Mouse (Mus musculus) liver, adult 2 months (tissue): ENCODE measurements around the gene Ect2l. TPM values are rescaled to one million over a fixed set of nuclear protein-coding genes. Genes with fewer than 3 reads are reported as not detected.

Experiments used
- DNase-seq: peaks from one replicate; pipeline ENCODE4 v3.0.0-alpha.2; 2011; ENCODE audit warnings: low read depth, low spot score; ENCODE audit errors: extremely low read depth
- H3K27ac ChIP-seq: fragments of 200-500 bp; replicated peaks from 2 replicates; pipeline ENCODE4 v1.5.1; 2012; ENCODE audit warnings: low read depth, mild to moderate bottlenecking, control low read depth, inconsistent platforms, low read length; ENCODE audit not compliant: insufficient read depth
- H3K27me3 ChIP-seq: fragments of 200-500 bp; 2 replicates; pipeline ENCODE4 v1.6.1; 2012; ENCODE audit warnings: mild to moderate bottlenecking, moderate library complexity, low read length, inconsistent platforms; ENCODE audit not compliant: control insufficient read depth, insufficient read depth
- H3K36me3 ChIP-seq: fragments of 200-500 bp; 2 replicates; pipeline ENCODE4 v1.6.1; 2012; ENCODE audit warnings: low read length, inconsistent platforms; ENCODE audit not compliant: control insufficient read depth, insufficient read depth
- H3K4me1 ChIP-seq: fragments of 200-500 bp; 2 replicates; pipeline ENCODE4 v1.6.1; 2011; ENCODE audit warnings: low read length; ENCODE audit not compliant: control insufficient read depth, insufficient read depth
- H3K4me3 ChIP-seq: fragments of 200-500 bp; 2 replicates; pipeline ENCODE4 v1.5.1; 2011; ENCODE audit warnings: low read depth, mild to moderate bottlenecking, control low read depth, low read length, moderate library complexity; ENCODE audit not compliant: insufficient read depth
- H3K79me2 ChIP-seq: fragments of 200-500 bp; 2 replicates; pipeline ENCODE4 v1.6.1; 2012; ENCODE audit warnings: inconsistent platforms, mild to moderate bottlenecking, low read length, moderate library complexity; ENCODE audit not compliant: control insufficient read depth, insufficient read depth
- H3K9ac ChIP-seq: fragments of 200-500 bp; 2 replicates; pipeline ENCODE4 v1.6.1; 2012; ENCODE audit warnings: low read depth, mild to moderate bottlenecking, control low read depth, inconsistent platforms, low read length
- CTCF ChIP-seq: fragments of 200-500 bp; IDR thresholded peaks from 2 replicates; pipeline ENCODE4 v1.5.1; 2011; ENCODE audit warnings: low read depth, low read length, control low read depth
- POLR2A ChIP-seq: fragments of 200-500 bp; IDR thresholded peaks from 2 replicates; pipeline ENCODE4 v1.6.1; 2011; ENCODE audit warnings: low read length, control low read depth; ENCODE audit not compliant: insufficient read depth; ENCODE audit errors: extremely low read depth
- WGBS: fragments of 180-500 bp; shearing (Covaris S2); methylation state at CpG from one replicate; pipeline ENCODE4 v1.1.7; 2018; 5-methylcytosine and 5-hydroxymethylcytosine counted together
- polyA plus RNA-seq: library from polyadenylated mRNA; depleted of rRNA; stranded (reverse); fragments of >200 nt; gene quantifications from 2 replicates; pipeline ENCODE4 v1.2.3, GENCODE M21; 2012
- total RNA-seq: library from RNA; depleted of rRNA; stranded (reverse); fragments of >200 nt; gene quantifications from 2 replicates; pipeline ENCODE4 v1.2.3, GENCODE M21; 2014

The Ect2l gene
- total and polyA plus RNA-seq, 2 experiments = not detected

- 70% methylated on average over 6 of the region's 6 CpGs for WGBS
- no peak overlapping the region for H3K9ac ChIP-seq
- no peaks in the 10 kb centered on the region for H3K36me3 ChIP-seq
- DNase-seq = no peak
- H3K79me2 ChIP-seq = no peaks in the 10 kb centered on the region
- no peaks in the 10 kb centered on the region for H3K4me1 ChIP-seq
- H3K4me3 ChIP-seq = no peak overlapping the region
- H3K27ac ChIP-seq = no peak overlapping the region
- no peaks in the 10 kb centered on the region for H3K27me3 ChIP-seq
- TF ChIP-seq POLR2A (no peak), CTCF (no peak)
Observed at GRCm38 (mm10) chr10:18188564-18188963, 22.1 kb downstream of the Ect2l start.

GRCm38 (mm10) chr10:18182246-18182645, 28.4 kb downstream of the Ect2l start:
- no peak for DNase-seq
- Histone ChIP-seq H3K79me2 (no peaks in the 10 kb centered on the region), H3K27me3 (no peaks in the 10 kb centered on the region), H3K9ac (no peak overlapping the region), H3K4me1 (no peaks in the 10 kb centered on the region), H3K4me3 (no peak overlapping the region), H3K36me3 (no peaks in the 10 kb centered on the region), H3K27ac (no peak overlapping the region)
- 86% methylated on average over 5 of the region's 5 CpGs for WGBS
- no peak for TF ChIP-seq POLR2A
- TF ChIP-seq CTCF = no peak

- no peak for TF ChIP-seq POLR2A
- no peak for TF ChIP-seq CTCF
- 48% methylated on average over 2 of the region's 2 CpGs for WGBS
Observed at GRCm38 (mm10) chr10:18177304-18177703, 33.4 kb downstream of the Ect2l start.

GRCm38 (mm10) chr10:18176722-18177121, 34.0 kb downstream of the Ect2l start:
- Histone ChIP-seq H3K27me3 (no peaks in the 10 kb centered on the region), H3K79me2 (no peaks in the 10 kb centered on the region), H3K36me3 (no peaks in the 10 kb centered on the region), H3K4me1 (no peaks in the 10 kb centered on the region), H3K4me3 (no peak overlapping the region), H3K27ac (no peak overlapping the region), H3K9ac (no peak overlapping the region)
- no peak for DNase-seq
- TF ChIP-seq CTCF (no peak), POLR2A (no peak)
- WGBS = 83% methylated on average over 7 of the region's 7 CpGs

More at GRCm38 (mm10) chr10:18177304-18177703, 33.4 kb downstream of the Ect2l start:
- Histone ChIP-seq H3K27ac (no peak overlapping the region), H3K27me3 (no peaks in the 10 kb centered on the region), H3K36me3 (no peaks in the 10 kb centered on the region), H3K4me3 (no peak overlapping the region), H3K4me1 (no peaks in the 10 kb centered on the region), H3K9ac (no peak overlapping the region), H3K79me2 (no peaks in the 10 kb centered on the region)
- no peak for DNase-seq

- WGBS = 85% methylated on average over 6 of the region's 6 CpGs
- no peak overlapping the region for H3K9ac ChIP-seq
- no peaks in the 10 kb centered on the region for H3K4me1 ChIP-seq
- TF ChIP-seq CTCF (no peak), POLR2A (no peak)
- no peak overlapping the region for H3K4me3 ChIP-seq
- H3K36me3 ChIP-seq = no peaks in the 10 kb centered on the region
- H3K79me2 ChIP-seq = no peaks in the 10 kb centered on the region
- no peaks in the 10 kb centered on the region for H3K27me3 ChIP-seq
- DNase-seq = no peak
- H3K27ac ChIP-seq = no peak overlapping the region
Observed at GRCm38 (mm10) chr10:18175087-18175486, 35.6 kb downstream of the Ect2l start.

DNA sequence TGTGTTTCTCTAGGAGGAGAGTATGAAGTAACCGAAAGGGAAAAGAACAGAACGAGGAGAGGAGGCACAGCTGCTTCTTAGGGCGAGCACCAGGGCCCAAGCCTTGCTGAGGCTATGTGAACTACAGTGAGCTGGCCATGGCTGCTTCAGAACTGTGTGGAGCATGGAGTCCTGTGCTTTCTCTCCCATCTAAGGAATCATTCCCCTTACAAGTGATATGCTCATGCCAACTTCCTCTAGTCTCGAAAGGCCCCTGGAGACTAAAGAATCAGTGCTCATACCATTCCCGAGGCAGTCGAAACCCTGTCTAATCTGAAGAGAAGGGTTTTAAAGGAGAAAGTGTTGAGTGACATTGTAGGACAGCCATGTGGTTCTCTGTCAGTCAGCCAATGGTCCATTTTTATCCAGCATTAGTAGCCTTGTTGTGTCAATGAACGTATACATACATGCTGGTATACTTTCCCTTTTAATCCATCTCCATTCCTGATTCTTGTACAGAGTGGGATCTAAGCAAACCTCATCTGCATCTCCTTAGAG, 48.2 kb downstream of the Ect2l start:
- no peaks in the 10 kb centered on the region for H3K36me3 ChIP-seq
- WGBS = 86% methylated on average over 7 of the region's 7 CpGs
- no peak for DNase-seq
- no peak overlapping the region for H3K4me3 ChIP-seq
- H3K27ac ChIP-seq = no peak overlapping the region
- no peaks in the 10 kb centered on the region for H3K27me3 ChIP-seq
- TF ChIP-seq POLR2A = no peak
- TF ChIP-seq CTCF = no peak
- no peak overlapping the region for H3K9ac ChIP-seq
- no peaks in the 10 kb centered on the region for H3K4me1 ChIP-seq
- H3K79me2 ChIP-seq = no peaks in the 10 kb centered on the region
